Mouse (Mus musculus) cerebellum, adult 2 months (tissue): Measurements from ENCODE around the gene Eif4h. TPM values are rescaled to one million over a fixed set of nuclear protein-coding genes. Genes with fewer than 3 reads are reported as not detected.
A peak's percentile ranks its signal among the peaks of the same experiment; 100 is the strongest.

ENCODE experiments used
- DNase-seq, 2 experiments: peaks; one replicate each; pipeline ENCODE4 v3.0.0; 2021
- H3K27ac ChIP-seq: fragments of 200-500 bp; 2 replicates; pipeline ENCODE4 v1.5.1; 2012; ENCODE audit warnings: low read length, control low read depth, inconsistent platforms; ENCODE audit not compliant: insufficient read depth
- H3K27me3 ChIP-seq: fragments of 200-500 bp; 2 replicates; pipeline ENCODE4 v1.6.1; 2012; ENCODE audit warnings: inconsistent platforms, mild to moderate bottlenecking, low read length, moderate library complexity; ENCODE audit not compliant: control insufficient read depth, insufficient read depth
- H3K4me1 ChIP-seq: fragments of 200-500 bp; 2 replicates; pipeline ENCODE4 v1.6.1; 2011; ENCODE audit warnings: low read length; ENCODE audit not compliant: control insufficient read depth, insufficient read depth
- H3K4me3 ChIP-seq: fragments of 200-500 bp; replicated peaks from 2 replicates; pipeline ENCODE3; 2011; ENCODE audit warnings: mild to moderate bottlenecking, low read depth, low read length, control low read depth; ENCODE audit not compliant: insufficient read depth
- CTCF ChIP-seq: fragments of 200-500 bp; IDR thresholded peaks from 2 replicates; pipeline ENCODE4 v1.5.1; 2011; ENCODE audit warnings: low read depth, mild to moderate bottlenecking, control low read depth, low read length, moderate library complexity, borderline replicate concordance; ENCODE audit not compliant: insufficient read depth
- POLR2A ChIP-seq: fragments of 200-500 bp; IDR thresholded peaks from 2 replicates; pipeline ENCODE4 v1.6.1; 2011; ENCODE audit warnings: low read length, control low read depth, borderline replicate concordance; ENCODE audit not compliant: insufficient read depth
- WGBS: fragments of 180-500 bp; shearing (Covaris S2); methylation state at CpG from one replicate; pipeline ENCODE4 v1.1.7; 2018; 5-methylcytosine and 5-hydroxymethylcytosine counted together
- polyA plus RNA-seq: library from polyadenylated mRNA; depleted of rRNA; stranded (reverse); fragments of >200 nt; gene quantifications from 2 replicates; pipeline ENCODE4 v1.2.3, GENCODE M21; 2012; rRNA removed

The Eif4h gene
- polyA plus RNA-seq = 371 and 379 TPM in 2 replicates

GRCm38 (mm10) chr5:134639269-134639682, at the start of gene Eif4h:
Gene Eif4h, minus strand, starts transcription at chr5:134639490.
- whole genome bisulfite sequencing = under 1% methylated on average over 48 of the region's 52 CpGs

GRCm38 (mm10) chr5:134688718-134689284, 49.5 kb upstream of the Eif4h start:
- no peak overlapping the region for H3K27ac ChIP-seq
- WGBS = under 1% methylated on average over 38 of the region's 38 CpGs

More at GRCm38 (mm10) chr5:134639269-134639682, at the start of gene Eif4h:
- H3K27me3 ChIP-seq = no peaks in the 10 kb centered on the region
- DNase-seq = peak; percentile 97 to 98
- peak within 1 kb of the TSS; percentile 91 for H3K27ac ChIP-seq
- peak within 1 kb of the TSS; percentile 72 for H3K4me3 ChIP-seq
- TF ChIP-seq POLR2A (peak; percentile 82), CTCF (no peak)
- no peaks in the 10 kb centered on the region for H3K4me1 ChIP-seq

GRCm38 (mm10) chr5:134688086-134688717, 48.9 kb upstream of the Eif4h start, which contains the start of gene Limk1:
Gene Limk1, minus strand, starts transcription at chr5:134688598.
- Histone ChIP-seq H3K27ac (no peak within 1 kb of the TSS), H3K27me3 (no peaks in the 10 kb centered on the region), H3K4me1 (no peaks in the 10 kb centered on the region; the same call in 1 of the 2 replicates), H3K4me3 (peak within 1 kb of the TSS; percentile 89)
- DNase-seq = no peak
- under 1% methylated on average over 67 of the region's 69 CpGs for WGBS
- TF ChIP-seq POLR2A (0 out of 2 replicates have a peak, but pooled peaks have one; percentile 31), CTCF (no peak)

More at GRCm38 (mm10) chr5:134688718-134689284, 49.5 kb upstream of the Eif4h start:
- Histone ChIP-seq H3K4me1 (no peaks in the 10 kb centered on the region; the same call in 1 of the 2 replicates), H3K4me3 (peak overlapping the region; percentile 67), H3K27me3 (no peaks in the 10 kb centered on the region)
- peak; percentile 97 to 98 for DNase-seq
- TF ChIP-seq POLR2A = 0 out of 2 replicates have a peak, but pooled peaks have one; percentile 2
- TF ChIP-seq CTCF = peak; percentile 29; the same call in 1 of the 2 replicates

- H3K27ac ChIP-seq = no peak overlapping the region
- TF ChIP-seq CTCF (no peak), POLR2A (no peak)
- no peaks in the 10 kb centered on the region for H3K27me3 ChIP-seq
- 100% methylated on average over 1 of the region's 1 CpGs for WGBS
- DNase-seq = no peak
- no peaks in the 10 kb centered on the region; the same call in 1 of the 2 replicates for H3K4me1 ChIP-seq
- H3K4me3 ChIP-seq = no peak overlapping the region
These were observed 47.9 kb upstream of the Eif4h start for GRCm38 (mm10) chr5:134687187-134687586.

- Histone ChIP-seq H3K27ac (no peak overlapping the region), H3K4me1 (no peaks in the 10 kb centered on the region; the same call in 1 of the 2 replicates), H3K4me3 (no peak overlapping the region), H3K27me3 (no peaks in the 10 kb centered on the region)
- TF ChIP-seq POLR2A (no peak), CTCF (no peak)
- 85% methylated on average over 6 of the region's 6 CpGs for WGBS
- no peak for DNase-seq
These were observed 47.3 kb upstream of the Eif4h start for GRCm38 (mm10) chr5:134686541-134686940.

GRCm38 (mm10) chr5:134684398-134684797, 45.1 kb upstream of the Eif4h start:
- WGBS = 26% methylated on average over 2 of the region's 2 CpGs

GRCm38 (mm10) chr5:134683813-134684212, 44.5 kb upstream of the Eif4h start:
- no peaks in the 10 kb centered on the region for H3K27me3 ChIP-seq
- WGBS = 34% methylated on average over 2 of the region's 2 CpGs
- no peak for TF ChIP-seq CTCF
- no peak for TF ChIP-seq POLR2A
- no peaks in the 10 kb centered on the region; the same call in 1 of the 2 replicates for H3K4me1 ChIP-seq
- DNase-seq = no peak
- no peak overlapping the region for H3K27ac ChIP-seq
- no peak overlapping the region for H3K4me3 ChIP-seq

More at GRCm38 (mm10) chr5:134684398-134684797, 45.1 kb upstream of the Eif4h start:
- no peak overlapping the region for H3K27ac ChIP-seq
- H3K4me3 ChIP-seq = no peak overlapping the region
- TF ChIP-seq CTCF = no peak
- no peak for TF ChIP-seq POLR2A
- H3K4me1 ChIP-seq = no peaks in the 10 kb centered on the region; the same call in 1 of the 2 replicates
- H3K27me3 ChIP-seq = no peaks in the 10 kb centered on the region
- DNase-seq = no peak

- Histone ChIP-seq H3K4me1 (no peaks in the 10 kb centered on the region; the same call in 1 of the 2 replicates), H3K4me3 (no peak overlapping the region), H3K27me3 (no peaks in the 10 kb centered on the region), H3K27ac (no peak overlapping the region)
- TF ChIP-seq CTCF (no peak), POLR2A (no peak)
- peak in 1 of 2 experiments; percentile 31 for DNase-seq
- whole genome bisulfite sequencing = 81% methylated on average over 12 of the region's 12 CpGs
These were observed 40.9 kb upstream of the Eif4h start for GRCm38 (mm10) chr5:134680238-134680637.
